Mouse (Mus musculus): Measurements from ENCODE around the gene Atg9b. TPM values are rescaled to one million over a fixed set of nuclear protein-coding genes. Genes with fewer than 3 reads are reported as not detected.

Atg9b gene
- 0.59 and 0.60 TPM in 2 replicates for polyA plus RNA-seq (2015; fragmentation: Nextera tagmentation; extraction: Ambion mirVana)

DNA sequence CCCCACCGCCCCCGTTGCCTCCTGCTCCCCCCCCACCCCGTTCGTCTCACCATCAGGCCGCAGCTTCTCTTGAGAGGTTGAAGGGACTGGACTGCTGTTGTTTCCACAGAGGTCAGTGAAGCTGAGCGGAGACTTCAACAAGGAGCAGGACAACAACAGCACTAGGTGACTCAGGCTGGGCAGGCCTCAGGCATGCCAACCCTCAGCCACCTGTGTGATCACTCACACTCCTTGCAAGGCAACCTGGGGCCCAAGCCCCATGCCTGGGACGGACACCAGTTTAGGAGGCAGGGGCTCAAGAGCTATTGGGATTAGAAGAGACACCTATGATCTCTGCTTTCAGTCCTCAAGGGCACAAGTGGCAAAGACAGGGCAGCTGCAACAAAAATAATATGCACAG lies at the start of gene Atg9b:
Atg9b (minus strand) TSS at position 280 of the 400 bp plus-strand sequence.
- no peak within 1 kb of the TSS for H3K4me3 ChIP-seq (replicated peaks; ENCODE audit: low read depth, low read length)
- H3K27me3 ChIP-seq (ENCODE audit: insufficient read depth, low read length): 0 out of 2 replicates have a peak, but pooled peaks cover under 1% of the 10 kb centered on the region
- WGBS: 82% methylated on average over 7 of the region's 7 CpGs
- H3K9ac ChIP-seq (ENCODE audit: low read depth, low read length): no peak within 1 kb of the TSS
- H3K4me2 ChIP-seq (ENCODE audit: low read length): no peak within 1 kb of the TSS
- H3K27ac ChIP-seq: no peak within 1 kb of the TSS
- H3K36me3 ChIP-seq (ENCODE audit: insufficient read depth, low read length): no peaks in the 10 kb centered on the region
- H3K9me3 ChIP-seq (replicated peaks; ENCODE audit: low read length): no peaks in the 10 kb centered on the region
- DNase-seq (ENCODE audit: low spot score): no peak
- H3K4me1 ChIP-seq (replicated peaks; ENCODE audit: insufficient read depth, low read length): peaks cover 11% of the 10 kb centered on the region; the same call in 1 of the 2 replicates
- TF ChIP-seq CTCF (IDR thresholded peaks at IDR 0.05; ENCODE audit: low read depth): no peak
- ATAC-seq (replicated peaks; ENCODE audit: low FRiP score, low read depth): no peak

DNA sequence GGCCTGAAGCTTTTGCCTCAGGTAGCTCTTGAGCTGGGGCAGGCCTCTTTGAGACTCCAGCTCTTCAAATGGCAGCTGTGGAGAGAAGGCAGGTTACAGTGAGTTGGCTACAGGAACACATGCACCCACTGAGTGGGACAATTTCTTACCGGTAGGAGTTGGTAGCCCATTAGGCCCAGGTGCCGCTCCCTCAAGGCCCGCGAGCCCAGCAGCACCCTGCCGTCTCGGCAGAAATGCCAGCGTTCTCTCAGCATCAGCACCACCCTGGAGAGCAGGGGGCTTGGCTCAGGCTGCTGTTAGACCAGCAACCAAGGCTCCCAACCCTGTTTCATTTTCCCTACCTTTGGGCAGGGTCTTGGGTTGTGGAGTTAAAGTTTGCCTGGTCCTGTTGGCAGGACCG lies 49.2 kb upstream of the Atg9b start:
- Histone ChIP-seq H3K9ac (ENCODE audit: low read depth, low read length) (no peak overlapping the region), H3K4me1 (replicated peaks; ENCODE audit: insufficient read depth, low read length) (peaks cover 11% of the 10 kb centered on the region; the same call in 1 of the 2 replicates)
- no peak for TF ChIP-seq CTCF (IDR thresholded peaks at IDR 0.05; ENCODE audit: low read depth)

DNA sequence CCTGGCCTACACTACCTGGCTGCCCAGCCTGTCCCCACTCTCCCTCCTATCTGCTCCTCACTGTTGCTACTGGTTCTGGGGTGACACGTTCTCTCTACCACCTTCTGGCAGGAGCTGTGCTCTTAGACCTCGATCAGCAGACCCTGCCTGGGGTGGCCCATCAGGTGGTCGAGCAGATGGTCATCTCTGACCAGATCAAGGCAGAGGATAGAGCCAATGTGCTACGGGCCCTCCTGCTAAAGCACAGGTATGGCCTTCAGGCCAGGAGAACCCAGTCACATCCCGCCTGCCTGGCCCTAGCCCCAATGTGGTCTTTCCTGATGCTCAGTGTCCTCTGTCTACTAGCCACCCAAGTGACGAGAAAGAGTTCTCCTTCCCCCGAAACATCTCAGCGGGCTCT lies 42.0 kb upstream of the Atg9b start:
- H3K4me2 ChIP-seq (ENCODE audit: low read length): no peak overlapping the region
- ATAC-seq (replicated peaks; ENCODE audit: low FRiP score, low read depth): no peak
- H3K27ac ChIP-seq: no peak overlapping the region
- TF ChIP-seq CTCF (IDR thresholded peaks at IDR 0.05; ENCODE audit: low read depth): no peak
- WGBS: 92% methylated on average over 8 of the region's 8 CpGs
- no peak overlapping the region for H3K4me3 ChIP-seq (replicated peaks; ENCODE audit: low read depth, low read length)
- no peaks in the 10 kb centered on the region for H3K9me3 ChIP-seq (replicated peaks; ENCODE audit: low read length)
- H3K4me1 ChIP-seq (replicated peaks; ENCODE audit: insufficient read depth, low read length): no peaks in the 10 kb centered on the region
- no peak for DNase-seq (ENCODE audit: low spot score)
- H3K27me3 ChIP-seq (ENCODE audit: insufficient read depth, low read length): no peaks in the 10 kb centered on the region
- no peak overlapping the region for H3K9ac ChIP-seq (ENCODE audit: low read depth, low read length)
- H3K36me3 ChIP-seq (ENCODE audit: insufficient read depth, low read length): peaks cover 77% of the 10 kb centered on the region

More for the DNA sequence above, 49.2 kb upstream of the Atg9b start:
- ATAC-seq (replicated peaks; ENCODE audit: low FRiP score, low read depth) (no peak), DNase-seq (ENCODE audit: low spot score) (no peak)
- no peaks in the 10 kb centered on the region for H3K27me3 ChIP-seq (ENCODE audit: insufficient read depth, low read length)
- H3K36me3 ChIP-seq (ENCODE audit: insufficient read depth, low read length): peaks cover 48% of the 10 kb centered on the region
- 91% methylated on average over 8 of the region's 8 CpGs for WGBS
- no peak overlapping the region for H3K4me3 ChIP-seq (replicated peaks; ENCODE audit: low read depth, low read length)
- no peak overlapping the region for H3K27ac ChIP-seq
- H3K9me3 ChIP-seq (replicated peaks; ENCODE audit: low read length): no peaks in the 10 kb centered on the region
- no peak overlapping the region for H3K4me2 ChIP-seq (ENCODE audit: low read length)

DNA sequence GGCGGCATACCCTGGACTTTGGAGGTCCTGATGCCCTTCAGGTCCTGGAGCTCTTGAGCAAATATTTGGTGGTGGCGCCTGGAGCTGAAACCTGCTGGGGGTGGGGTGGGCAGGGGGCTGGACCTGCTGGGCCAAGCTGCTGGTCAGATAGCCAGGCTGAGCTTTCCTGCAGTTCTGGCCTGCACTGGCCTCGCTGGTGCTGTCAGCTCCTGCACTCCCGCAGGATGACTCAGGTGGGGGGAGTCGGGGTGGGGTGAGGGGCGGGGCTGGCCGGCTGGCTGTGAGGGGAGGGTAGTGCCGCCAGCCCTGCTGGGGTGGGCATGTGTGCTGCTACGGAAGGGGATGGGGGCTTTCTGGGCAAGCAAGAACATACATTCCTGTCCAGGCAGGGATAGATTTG lies 36.7 kb upstream of the Atg9b start:
- Histone ChIP-seq H3K27me3 (ENCODE audit: insufficient read depth, low read length) (no peaks in the 10 kb centered on the region), H3K4me1 (replicated peaks; ENCODE audit: insufficient read depth, low read length) (peaks cover 25% of the 10 kb centered on the region), H3K9ac (ENCODE audit: low read depth, low read length) (peak overlapping the region; percentile 19; the same call in 1 of the 2 replicates), H3K9me3 (replicated peaks; ENCODE audit: low read length) (no peaks in the 10 kb centered on the region), H3K36me3 (ENCODE audit: insufficient read depth, low read length) (peaks cover 42% of the 10 kb centered on the region), H3K27ac (peak overlapping the region; percentile 82), H3K4me3 (replicated peaks; ENCODE audit: low read depth, low read length) (0 out of 2 replicates have a peak overlapping the region, but pooled peaks have one; percentile 13), H3K4me2 (ENCODE audit: low read length) (peak overlapping the region; percentile 69)
- WGBS: 32% methylated on average over 9 of the region's 9 CpGs
- DNase-seq (ENCODE audit: low spot score): no peak
- TF ChIP-seq CTCF (IDR thresholded peaks at IDR 0.05; ENCODE audit: low read depth): no peak
- no peak for ATAC-seq (replicated peaks; ENCODE audit: low FRiP score, low read depth)

DNA sequence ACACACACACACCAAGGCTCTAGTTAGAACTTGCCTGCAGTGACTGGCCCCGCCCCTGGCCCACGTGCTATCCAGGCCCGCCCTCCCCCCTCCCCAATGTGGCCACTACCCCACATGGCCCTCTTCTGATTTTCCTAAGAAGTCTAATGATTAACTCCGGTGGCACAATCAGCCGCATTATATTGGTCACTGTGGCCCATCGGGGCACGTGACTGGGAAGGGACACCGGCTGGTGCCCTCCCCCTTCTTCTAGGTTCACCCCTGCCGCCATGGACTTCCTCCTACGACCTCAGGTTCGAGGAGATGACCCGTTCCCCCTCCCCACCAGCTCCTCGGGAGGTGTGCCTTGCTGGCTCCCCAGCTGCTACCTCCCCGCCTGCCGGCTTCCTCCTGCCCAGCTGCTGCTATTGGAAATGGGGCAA lies 36.0 kb upstream of the Atg9b start:
- no peaks in the 10 kb centered on the region for H3K27me3 ChIP-seq (ENCODE audit: insufficient read depth, low read length)
- peak overlapping the region; percentile 69 for H3K4me2 ChIP-seq (ENCODE audit: low read length)
- peak; percentile 40 for ATAC-seq (replicated peaks; ENCODE audit: low FRiP score, low read depth)
- H3K27ac ChIP-seq: peak overlapping the region; percentile 82
- peak overlapping the region; percentile 13; the same call in 1 of the 2 replicates for H3K4me3 ChIP-seq (replicated peaks; ENCODE audit: low read depth, low read length)
- H3K9me3 ChIP-seq (replicated peaks; ENCODE audit: low read length): no peaks in the 10 kb centered on the region
- peak overlapping the region; percentile 19; the same call in 1 of the 2 replicates for H3K9ac ChIP-seq (ENCODE audit: low read depth, low read length)
- peaks cover 25% of the 10 kb centered on the region for H3K4me1 ChIP-seq (replicated peaks; ENCODE audit: insufficient read depth, low read length)
- H3K36me3 ChIP-seq (ENCODE audit: insufficient read depth, low read length): peaks cover 36% of the 10 kb centered on the region
- WGBS: 13% methylated on average over 15 of the region's 15 CpGs
- peak; percentile 58 for DNase-seq (ENCODE audit: low spot score)
- TF ChIP-seq CTCF (IDR thresholded peaks at IDR 0.05; ENCODE audit: low read depth): no peak

DNA sequence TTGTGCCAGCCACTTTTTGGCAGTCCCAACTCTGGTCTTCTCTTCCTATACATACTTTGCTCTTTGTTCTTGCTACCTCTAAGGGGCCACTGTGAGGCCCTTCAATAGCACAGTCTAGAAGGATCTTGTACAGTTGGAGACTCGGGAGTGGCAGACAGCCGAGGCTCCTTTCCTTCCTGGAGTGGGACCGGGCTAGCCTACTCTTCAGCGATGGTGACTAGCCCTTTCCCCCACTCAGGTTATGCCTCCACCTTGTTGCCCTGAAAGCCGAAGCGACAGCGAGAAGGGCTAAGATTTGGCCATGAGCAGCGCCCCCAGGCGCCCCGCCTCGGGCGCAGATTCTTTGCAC lies 35.3 kb upstream of the Atg9b start:
- H3K9me3 ChIP-seq (replicated peaks; ENCODE audit: low read length): no peaks in the 10 kb centered on the region
- DNase-seq (ENCODE audit: low spot score) (no peak), ATAC-seq (replicated peaks; ENCODE audit: low FRiP score, low read depth) (no peak)
- peak overlapping the region; percentile 51; the same call in 1 of the 2 replicates for H3K27ac ChIP-seq
- peak overlapping the region; percentile 69; the same call in 1 of the 2 replicates for H3K4me2 ChIP-seq (ENCODE audit: low read length)
- WGBS: 26% methylated on average over 12 of the region's 12 CpGs
- H3K4me1 ChIP-seq (replicated peaks; ENCODE audit: insufficient read depth, low read length): peaks cover 30% of the 10 kb centered on the region
- peak overlapping the region; percentile 62; the same call in 1 of the 2 replicates for H3K4me3 ChIP-seq (replicated peaks; ENCODE audit: low read depth, low read length)
- H3K9ac ChIP-seq (ENCODE audit: low read depth, low read length): no peak overlapping the region
- H3K36me3 ChIP-seq (ENCODE audit: insufficient read depth, low read length): peaks cover 29% of the 10 kb centered on the region
- H3K27me3 ChIP-seq (ENCODE audit: insufficient read depth, low read length): no peaks in the 10 kb centered on the region
- no peak for TF ChIP-seq CTCF (IDR thresholded peaks at IDR 0.05; ENCODE audit: low read depth)
